Mouse (Mus musculus) kidney, adult 18-20 months (tissue): ENCODE data around the gene Apaf1.

Source experiments
- DNase-seq: peaks from one replicate; pipeline ENCODE4 v3.0.0; 2021

Apaf1 gene

GRCm38 (mm10) chr10:90970560-90970959, 112.0 kb downstream of the Apaf1 start:
- DNase-seq = no peak

GRCm38 (mm10) chr10:90969355-90970174, 113.0 kb downstream of the Apaf1 start:
- peak; percentile 9 for DNase-seq

GRCm38 (mm10) chr10:90968247-90968646, 114.3 kb downstream of the Apaf1 start:
- no peak for DNase-seq

GRCm38 (mm10) chr10:90966821-90967220, 115.7 kb downstream of the Apaf1 start:
- DNase-seq = no peak

- no peak for DNase-seq
These were observed 116.8 kb downstream of the Apaf1 start for GRCm38 (mm10) chr10:90965671-90966315.

- DNase-seq = no peak
These were observed 118.1 kb downstream of the Apaf1 start for GRCm38 (mm10) chr10:90964511-90964910.

GRCm38 (mm10) chr10:90960374-90960773, 122.2 kb downstream of the Apaf1 start:
- DNase-seq = no peak

- no peak for DNase-seq
These were observed 128.7 kb downstream of the Apaf1 start for GRCm38 (mm10) chr10:90953821-90954220.

- no peak for DNase-seq
These were observed 129.4 kb downstream of the Apaf1 start for GRCm38 (mm10) chr10:90953103-90953709.

- DNase-seq = no peak
These were observed 134.8 kb downstream of the Apaf1 start for GRCm38 (mm10) chr10:90947608-90948373.

- no peak for DNase-seq
These were observed 135.5 kb downstream of the Apaf1 start for GRCm38 (mm10) chr10:90947043-90947442.

GRCm38 (mm10) chr10:90942001-90942700, 140.4 kb downstream of the Apaf1 start:
- DNase-seq = no peak

- no peak for DNase-seq
These were observed 141.7 kb downstream of the Apaf1 start for GRCm38 (mm10) chr10:90940521-90941520.
